Mouse (Mus musculus): ENCODE results near the gene Pard3b. TPM values are rescaled to one million over a fixed set of nuclear protein-coding genes. Genes with fewer than 3 reads are reported as not detected.

Pard3b gene
- total and polyA plus RNA-seq, 2 experiments: 0.50 to 3.0 TPM

GRCm38 (mm10) chr1:62664960-62665645 lies 1026.5 kb downstream of the Pard3b start:
- Histone ChIP-seq H3K9ac (ENCODE audit: low read depth, low read length) (no peak overlapping the region), H3K36me3 (ENCODE audit: control insufficient read depth, insufficient read depth, low read length) (no peaks in the 10 kb centered on the region), H3K4me3 (ENCODE audit: insufficient read depth, low read depth, low read length) (no peak overlapping the region), H3K27ac (replicated peaks; ENCODE audit: insufficient read depth, low read depth, low read length) (no peak overlapping the region; the same call in 1 of the 2 replicates), H3K79me2 (ENCODE audit: control insufficient read depth, insufficient read depth, low read length) (no peaks in the 10 kb centered on the region), H3K27me3 (ENCODE audit: control insufficient read depth, insufficient read depth, low read length) (no peaks in the 10 kb centered on the region), H3K4me1 (ENCODE audit: control insufficient read depth, insufficient read depth, low read length) (no peaks in the 10 kb centered on the region)
- WGBS: 65% methylated on average over 8 of the region's 8 CpGs
- no peak for TF ChIP-seq POLR2A (IDR thresholded peaks at IDR 0.05; ENCODE audit: extremely low read depth, insufficient read depth, low read length)
- TF ChIP-seq CTCF (IDR thresholded peaks at IDR 0.05; ENCODE audit: low read depth, low read length): no peak
- peak; percentile 6 for DNase-seq (ENCODE audit: extremely low read depth, low read depth, low spot score)

GRCm38 (mm10) chr1:62665771-62666730 lies 1027.4 kb downstream of the Pard3b start:
- Histone ChIP-seq H3K4me1 (ENCODE audit: control insufficient read depth, insufficient read depth, low read length) (no peaks in the 10 kb centered on the region), H3K36me3 (ENCODE audit: control insufficient read depth, insufficient read depth, low read length) (no peaks in the 10 kb centered on the region), H3K9ac (ENCODE audit: low read depth, low read length) (no peak overlapping the region), H3K79me2 (ENCODE audit: control insufficient read depth, insufficient read depth, low read length) (no peaks in the 10 kb centered on the region), H3K27me3 (ENCODE audit: control insufficient read depth, insufficient read depth, low read length) (no peaks in the 10 kb centered on the region), H3K27ac (replicated peaks; ENCODE audit: insufficient read depth, low read depth, low read length) (no peak overlapping the region), H3K4me3 (ENCODE audit: insufficient read depth, low read depth, low read length) (no peak overlapping the region)
- no peak for DNase-seq (ENCODE audit: extremely low read depth, low read depth, low spot score)
- TF ChIP-seq CTCF (IDR thresholded peaks at IDR 0.05; ENCODE audit: low read depth, low read length): no peak
- WGBS: 84% methylated on average over 5 of the region's 5 CpGs

- H3K79me2 ChIP-seq (ENCODE audit: control insufficient read depth, insufficient read depth, low read length): no peaks in the 10 kb centered on the region
- H3K27ac ChIP-seq (replicated peaks; ENCODE audit: insufficient read depth, low read depth, low read length): no peak overlapping the region
- TF ChIP-seq POLR2A (IDR thresholded peaks at IDR 0.05; ENCODE audit: extremely low read depth, insufficient read depth, low read length) (no peak), CTCF (IDR thresholded peaks at IDR 0.05; ENCODE audit: low read depth, low read length) (no peak)
- WGBS: 75% methylated on average over 5 of the region's 5 CpGs
- no peak overlapping the region for H3K4me3 ChIP-seq (ENCODE audit: insufficient read depth, low read depth, low read length)
- no peaks in the 10 kb centered on the region for H3K4me1 ChIP-seq (ENCODE audit: control insufficient read depth, insufficient read depth, low read length)
- no peaks in the 10 kb centered on the region for H3K36me3 ChIP-seq (ENCODE audit: control insufficient read depth, insufficient read depth, low read length)
- no peak for DNase-seq (ENCODE audit: extremely low read depth, low read depth, low spot score)
- no peaks in the 10 kb centered on the region for H3K27me3 ChIP-seq (ENCODE audit: control insufficient read depth, insufficient read depth, low read length)
- no peak overlapping the region for H3K9ac ChIP-seq (ENCODE audit: low read depth, low read length)
These were observed 1028.2 kb downstream of the Pard3b start for GRCm38 (mm10) chr1:62666780-62667179.

GRCm38 (mm10) chr1:62678611-62679344 lies 1040.2 kb downstream of the Pard3b start:
- Histone ChIP-seq H3K9ac (ENCODE audit: low read depth, low read length) (no peak overlapping the region), H3K4me1 (ENCODE audit: control insufficient read depth, insufficient read depth, low read length) (no peaks in the 10 kb centered on the region), H3K36me3 (ENCODE audit: control insufficient read depth, insufficient read depth, low read length) (no peaks in the 10 kb centered on the region), H3K27ac (replicated peaks; ENCODE audit: insufficient read depth, low read depth, low read length) (no peak overlapping the region), H3K4me3 (ENCODE audit: insufficient read depth, low read depth, low read length) (no peak overlapping the region), H3K79me2 (ENCODE audit: control insufficient read depth, insufficient read depth, low read length) (no peaks in the 10 kb centered on the region), H3K27me3 (ENCODE audit: control insufficient read depth, insufficient read depth, low read length) (no peaks in the 10 kb centered on the region)
- TF ChIP-seq POLR2A (IDR thresholded peaks at IDR 0.05; ENCODE audit: extremely low read depth, insufficient read depth, low read length): no peak
- no peak for TF ChIP-seq CTCF (IDR thresholded peaks at IDR 0.05; ENCODE audit: low read depth, low read length)
- 67% methylated on average over 4 of the region's 4 CpGs for WGBS
- DNase-seq (ENCODE audit: extremely low read depth, low read depth, low spot score): no peak

- Histone ChIP-seq H3K9ac (ENCODE audit: low read depth, low read length) (no peak overlapping the region), H3K4me1 (ENCODE audit: control insufficient read depth, insufficient read depth, low read length) (no peaks in the 10 kb centered on the region), H3K27me3 (ENCODE audit: control insufficient read depth, insufficient read depth, low read length) (no peaks in the 10 kb centered on the region), H3K4me3 (ENCODE audit: insufficient read depth, low read depth, low read length) (no peak overlapping the region), H3K36me3 (ENCODE audit: control insufficient read depth, insufficient read depth, low read length) (no peaks in the 10 kb centered on the region), H3K27ac (replicated peaks; ENCODE audit: insufficient read depth, low read depth, low read length) (no peak overlapping the region), H3K79me2 (ENCODE audit: control insufficient read depth, insufficient read depth, low read length) (no peaks in the 10 kb centered on the region)
- WGBS: 77% methylated on average over 2 of the region's 2 CpGs
- no peak for DNase-seq (ENCODE audit: extremely low read depth, low read depth, low spot score)
- TF ChIP-seq POLR2A (IDR thresholded peaks at IDR 0.05; ENCODE audit: extremely low read depth, insufficient read depth, low read length): no peak
- TF ChIP-seq CTCF (IDR thresholded peaks at IDR 0.05; ENCODE audit: low read depth, low read length): no peak
These were observed 1040.8 kb downstream of the Pard3b start for GRCm38 (mm10) chr1:62679466-62679865.

Measured in liver, adult 2 months (tissue).